Mouse (Mus musculus): Measurements from ENCODE around the gene Clmp. TPM values are rescaled to one million over a fixed set of nuclear protein-coding genes. Genes with fewer than 3 reads are reported as not detected.

The Clmp gene
- polyA plus RNA-seq, 1 experiment from 2014 or later: 56.3 TPM

- Histone ChIP-seq H3K4me1 (peaks cover 36% of the 10 kb centered on the region), H3K27ac (replicated peaks) (peak overlapping the region; percentile 82), H3K27me3 (no peaks in the 10 kb centered on the region), H3K36me3 (peaks cover 6% of the 10 kb centered on the region; the same call in 1 of the 2 replicates), H3K4me2 (replicated peaks) (no peak overlapping the region), H3K4me3 (no peak overlapping the region), H3K9ac (replicated peaks) (no peak overlapping the region), H3K9me3 (no peaks in the 10 kb centered on the region)
- ATAC-seq (replicated peaks): no peak
- WGBS: 56% methylated on average over 12 of the region's 12 CpGs
These were observed 8.5 kb downstream of the Clmp start for GRCm38 (mm10) chr9:40694284-40694683.

- Histone ChIP-seq H3K36me3 (peaks cover 6% of the 10 kb centered on the region; the same call in 1 of the 2 replicates), H3K4me1 (peaks cover 30% of the 10 kb centered on the region), H3K27me3 (no peaks in the 10 kb centered on the region), H3K9ac (replicated peaks) (no peak overlapping the region), H3K4me3 (no peak overlapping the region), H3K4me2 (replicated peaks) (no peak overlapping the region), H3K27ac (replicated peaks) (no peak overlapping the region), H3K9me3 (no peaks in the 10 kb centered on the region)
- WGBS: 84% methylated on average over 4 of the region's 4 CpGs
- no peak for ATAC-seq (replicated peaks)
These were observed 10.3 kb downstream of the Clmp start for GRCm38 (mm10) chr9:40696086-40696485.

- Histone ChIP-seq H3K27me3 (no peaks in the 10 kb centered on the region), H3K27ac (replicated peaks) (no peak overlapping the region), H3K4me3 (no peak overlapping the region), H3K36me3 (peaks cover 6% of the 10 kb centered on the region; the same call in 1 of the 2 replicates), H3K4me2 (replicated peaks) (no peak overlapping the region), H3K9me3 (no peaks in the 10 kb centered on the region), H3K4me1 (peaks cover 13% of the 10 kb centered on the region), H3K9ac (replicated peaks) (no peak overlapping the region)
- WGBS: 95% methylated on average over 3 of the region's 3 CpGs
- no peak for ATAC-seq (replicated peaks)
These were observed 13.4 kb downstream of the Clmp start for GRCm38 (mm10) chr9:40699194-40699593.

- no peak overlapping the region for H3K9ac ChIP-seq (replicated peaks)
- peaks cover 6% of the 10 kb centered on the region; the same call in 1 of the 2 replicates for H3K36me3 ChIP-seq
- 89% methylated on average over 5 of the region's 5 CpGs for WGBS
- ATAC-seq (replicated peaks): no peak
- no peaks in the 10 kb centered on the region for H3K9me3 ChIP-seq
- no peak overlapping the region for H3K4me3 ChIP-seq
- H3K4me2 ChIP-seq (replicated peaks): no peak overlapping the region
- peaks cover 6% of the 10 kb centered on the region for H3K4me1 ChIP-seq
- no peak overlapping the region for H3K27ac ChIP-seq (replicated peaks)
- no peaks in the 10 kb centered on the region for H3K27me3 ChIP-seq
These were observed 14.5 kb downstream of the Clmp start for GRCm38 (mm10) chr9:40700253-40700652.

GRCm38 (mm10) chr9:40704364-40705276, 18.9 kb downstream of the Clmp start:
- H3K4me3 ChIP-seq: no peak overlapping the region
- H3K27me3 ChIP-seq: no peaks in the 10 kb centered on the region
- H3K4me1 ChIP-seq: peaks cover 20% of the 10 kb centered on the region
- H3K9me3 ChIP-seq: no peaks in the 10 kb centered on the region
- no peak overlapping the region for H3K9ac ChIP-seq (replicated peaks)
- H3K27ac ChIP-seq (replicated peaks): no peak overlapping the region
- H3K36me3 ChIP-seq: no peaks in the 10 kb centered on the region
- no peak overlapping the region for H3K4me2 ChIP-seq (replicated peaks)
- ATAC-seq (replicated peaks): no peak
- WGBS: 61% methylated on average over 10 of the region's 10 CpGs

- Histone ChIP-seq H3K9me3 (no peaks in the 10 kb centered on the region), H3K27ac (replicated peaks) (peak overlapping the region; percentile 53), H3K4me3 (no peak overlapping the region), H3K9ac (replicated peaks) (no peak overlapping the region), H3K36me3 (no peaks in the 10 kb centered on the region), H3K4me1 (peaks cover 23% of the 10 kb centered on the region), H3K4me2 (replicated peaks) (no peak overlapping the region), H3K27me3 (no peaks in the 10 kb centered on the region)
- ATAC-seq (replicated peaks): 0 out of 2 replicates have a peak, but pooled peaks have one; percentile 49
- WGBS: 27% methylated on average over 12 of the region's 12 CpGs
These were observed 22.8 kb downstream of the Clmp start for GRCm38 (mm10) chr9:40708448-40709140.

- Histone ChIP-seq H3K27me3 (no peaks in the 10 kb centered on the region), H3K9ac (replicated peaks) (no peak overlapping the region), H3K36me3 (no peaks in the 10 kb centered on the region), H3K4me1 (peaks cover 23% of the 10 kb centered on the region), H3K4me3 (no peak overlapping the region), H3K9me3 (no peaks in the 10 kb centered on the region), H3K27ac (replicated peaks) (peak overlapping the region; percentile 53), H3K4me2 (replicated peaks) (no peak overlapping the region)
- 0 out of 2 replicates have a peak, but pooled peaks have one; percentile 20 for ATAC-seq (replicated peaks)
- 68% methylated on average over 7 of the region's 7 CpGs for WGBS
These were observed 23.4 kb downstream of the Clmp start for GRCm38 (mm10) chr9:40709141-40709537.

GRCm38 (mm10) chr9:40709587-40709986, 23.8 kb downstream of the Clmp start:
- 46% methylated on average over 3 of the region's 3 CpGs for WGBS
- Histone ChIP-seq H3K27me3 (no peaks in the 10 kb centered on the region), H3K4me2 (replicated peaks) (no peak overlapping the region), H3K4me3 (no peak overlapping the region), H3K9ac (replicated peaks) (no peak overlapping the region), H3K36me3 (no peaks in the 10 kb centered on the region), H3K4me1 (peaks cover 20% of the 10 kb centered on the region), H3K27ac (replicated peaks) (peak overlapping the region; percentile 53), H3K9me3 (no peaks in the 10 kb centered on the region)
- ATAC-seq (replicated peaks): no peak

GRCm38 (mm10) chr9:40709991-40710390, 24.2 kb downstream of the Clmp start:
- Histone ChIP-seq H3K36me3 (no peaks in the 10 kb centered on the region), H3K9ac (replicated peaks) (no peak overlapping the region), H3K4me3 (no peak overlapping the region), H3K4me1 (peaks cover 19% of the 10 kb centered on the region), H3K9me3 (no peaks in the 10 kb centered on the region), H3K27ac (replicated peaks) (peak overlapping the region; percentile 53), H3K27me3 (no peaks in the 10 kb centered on the region), H3K4me2 (replicated peaks) (no peak overlapping the region)
- 48% methylated on average over 3 of the region's 3 CpGs for WGBS
- ATAC-seq (replicated peaks): no peak

- H3K4me2 ChIP-seq (replicated peaks): no peak overlapping the region
- no peaks in the 10 kb centered on the region for H3K36me3 ChIP-seq
- no peak overlapping the region for H3K4me3 ChIP-seq
- H3K27ac ChIP-seq (replicated peaks): no peak overlapping the region
- H3K9me3 ChIP-seq: no peaks in the 10 kb centered on the region
- H3K27me3 ChIP-seq: no peaks in the 10 kb centered on the region
- H3K9ac ChIP-seq (replicated peaks): no peak overlapping the region
- WGBS: 74% methylated on average over 4 of the region's 4 CpGs
- no peak for ATAC-seq (replicated peaks)
- peaks cover 19% of the 10 kb centered on the region for H3K4me1 ChIP-seq
These were observed 25.9 kb downstream of the Clmp start for GRCm38 (mm10) chr9:40711654-40712053.

- Histone ChIP-seq H3K27ac (replicated peaks) (no peak overlapping the region), H3K4me2 (replicated peaks) (no peak overlapping the region), H3K27me3 (no peaks in the 10 kb centered on the region), H3K9ac (replicated peaks) (no peak overlapping the region), H3K4me1 (0 out of 2 replicates have a peak, but pooled peaks cover 7% of the 10 kb centered on the region), H3K36me3 (no peaks in the 10 kb centered on the region), H3K9me3 (no peaks in the 10 kb centered on the region), H3K4me3 (no peak overlapping the region)
- no peak for ATAC-seq (replicated peaks)
- WGBS: 74% methylated on average over 18 of the region's 18 CpGs
These were observed 31.6 kb downstream of the Clmp start for GRCm38 (mm10) chr9:40717182-40717874.

- ATAC-seq (replicated peaks): no peak
- no peaks in the 10 kb centered on the region for H3K9me3 ChIP-seq
- no peak overlapping the region for H3K27ac ChIP-seq (replicated peaks)
- peaks cover 8% of the 10 kb centered on the region; the same call in 1 of the 2 replicates for H3K4me1 ChIP-seq
- H3K9ac ChIP-seq (replicated peaks): no peak overlapping the region
- no peak overlapping the region for H3K4me3 ChIP-seq
- WGBS: 47% methylated on average over 7 of the region's 7 CpGs
- no peaks in the 10 kb centered on the region for H3K36me3 ChIP-seq
- no peak overlapping the region for H3K4me2 ChIP-seq (replicated peaks)
- no peaks in the 10 kb centered on the region for H3K27me3 ChIP-seq
These were observed 32.1 kb downstream of the Clmp start for GRCm38 (mm10) chr9:40717875-40718185.
